Mouse (Mus musculus): ENCODE measurements at regions not wholly inside any gene's neighbourhood (a gene's known extent, or its start where the extent isn't known, plus 50 kb on each side); places are given as distances from the start of the nearest gene placed in this dataset.
"Not testable (repeated sequence)": the region's sequence is repeated elsewhere in the genome, so short reads cannot be mapped to it uniquely, and the experiment has no call there.

- no peak for ATAC-seq (ENCODE audit: poor library complexity, severe bottlenecking)
These were observed 159.6 kb downstream of the Adgrd1 start for GRCm38 (mm10) chr5:129256136-129256535.

- ATAC-seq (ENCODE audit: poor library complexity, severe bottlenecking) = no peak
These were observed 160.7 kb downstream of the Adgrd1 start for GRCm38 (mm10) chr5:129257206-129257605.

GRCm38 (mm10) chr5:129260689-129261088, 164.1 kb downstream of the Adgrd1 start:
- ATAC-seq (ENCODE audit: poor library complexity, severe bottlenecking) = no peak

- ATAC-seq (ENCODE audit: poor library complexity, severe bottlenecking) = no peak
These were observed 166.6 kb downstream of the Adgrd1 start for GRCm38 (mm10) chr5:129263118-129263517.

GRCm38 (mm10) chr5:129264363-129264762, 167.8 kb downstream of the Adgrd1 start:
- ATAC-seq (ENCODE audit: poor library complexity, severe bottlenecking) = no peak

DNA sequence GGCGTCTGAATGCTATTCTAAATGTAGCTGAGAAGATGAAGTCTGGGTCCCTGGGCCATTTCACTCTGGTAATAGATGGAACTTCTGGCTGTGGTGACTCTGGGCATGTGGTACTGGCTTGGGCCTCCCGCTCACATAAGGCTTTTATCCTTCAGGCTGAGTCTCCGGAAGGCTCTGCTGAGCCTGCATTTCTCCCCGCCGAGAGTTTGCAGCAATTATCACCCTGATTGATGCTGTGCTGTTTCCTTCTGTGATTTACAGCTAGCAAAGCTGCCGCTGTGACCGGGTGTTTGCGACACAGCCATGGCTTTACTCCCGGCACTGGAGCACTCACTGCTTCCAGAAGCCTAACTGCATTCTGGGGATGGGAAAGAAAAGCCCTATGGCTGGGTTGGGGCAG, 171.9 kb downstream of the Adgrd1 start:
- ATAC-seq (ENCODE audit: poor library complexity, severe bottlenecking) = no peak

DNA sequence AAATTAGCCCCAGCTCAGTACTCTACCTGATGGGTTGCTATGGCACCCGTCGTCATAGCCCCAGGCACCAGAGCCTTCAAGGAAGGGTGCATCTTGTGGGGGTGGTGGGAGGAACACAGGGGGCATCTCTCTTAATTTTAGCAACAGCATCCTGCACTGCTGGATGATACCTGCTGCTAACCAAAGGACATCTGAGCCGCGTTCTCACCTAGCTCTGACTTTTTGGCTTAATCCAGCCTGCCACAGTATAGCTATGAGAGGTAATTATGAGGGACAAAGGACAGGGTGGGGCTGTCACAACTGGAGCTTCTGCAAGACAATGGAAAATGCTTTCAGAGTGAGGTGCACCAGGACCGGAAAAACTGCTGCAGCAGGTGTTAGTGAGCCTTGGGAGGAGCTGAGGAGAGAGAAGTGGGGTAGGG, 173.5 kb downstream of the Adgrd1 start:
- ATAC-seq (ENCODE audit: poor library complexity, severe bottlenecking) = no peak

DNA sequence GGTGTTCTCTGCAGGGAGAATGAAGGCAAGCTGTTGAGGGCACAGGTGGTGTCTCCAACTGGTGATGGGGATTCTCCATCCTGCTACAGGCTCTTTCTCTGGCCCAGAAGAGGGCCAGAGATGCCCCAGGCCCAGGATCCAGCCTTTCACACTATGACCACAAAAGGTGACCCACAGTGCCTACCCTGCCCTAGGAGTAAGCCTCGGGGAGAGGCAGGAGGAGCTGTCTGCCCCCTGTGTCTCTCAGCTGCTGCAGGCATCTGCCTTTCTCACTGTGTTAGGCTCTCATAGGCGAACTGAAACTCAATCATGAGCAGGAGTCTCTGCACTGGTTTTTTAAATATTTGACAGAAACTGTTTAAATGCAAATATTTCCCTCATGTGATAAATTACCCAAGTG, 184.9 kb downstream of the Adgrd1 start:
- ATAC-seq (ENCODE audit: poor library complexity, severe bottlenecking) = no peak

DNA sequence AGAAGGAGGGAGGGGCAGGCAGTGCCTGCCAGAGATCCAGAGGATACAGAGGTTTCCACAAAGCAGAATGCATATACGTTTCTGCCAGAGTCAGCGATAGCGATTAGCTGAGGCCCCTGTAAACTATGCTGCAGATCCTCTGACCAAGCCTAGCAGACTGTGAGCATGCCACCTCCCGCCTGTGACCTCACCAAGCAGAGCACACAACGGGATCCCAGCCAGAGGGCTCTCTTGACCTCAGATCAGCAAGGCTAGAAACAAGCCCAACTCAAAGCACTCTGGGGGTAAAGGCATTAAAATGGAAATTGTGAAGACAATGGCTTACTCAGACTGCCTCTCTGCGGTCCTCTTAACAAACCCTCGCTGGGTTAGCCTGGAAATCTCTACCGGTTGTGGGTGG, 185.6 kb downstream of the Adgrd1 start:
- no peak for ATAC-seq (ENCODE audit: poor library complexity, severe bottlenecking)

GRCm38 (mm10) chr5:129282826-129283225, 186.3 kb downstream of the Adgrd1 start:
- ATAC-seq (ENCODE audit: poor library complexity, severe bottlenecking) = no peak

DNA sequence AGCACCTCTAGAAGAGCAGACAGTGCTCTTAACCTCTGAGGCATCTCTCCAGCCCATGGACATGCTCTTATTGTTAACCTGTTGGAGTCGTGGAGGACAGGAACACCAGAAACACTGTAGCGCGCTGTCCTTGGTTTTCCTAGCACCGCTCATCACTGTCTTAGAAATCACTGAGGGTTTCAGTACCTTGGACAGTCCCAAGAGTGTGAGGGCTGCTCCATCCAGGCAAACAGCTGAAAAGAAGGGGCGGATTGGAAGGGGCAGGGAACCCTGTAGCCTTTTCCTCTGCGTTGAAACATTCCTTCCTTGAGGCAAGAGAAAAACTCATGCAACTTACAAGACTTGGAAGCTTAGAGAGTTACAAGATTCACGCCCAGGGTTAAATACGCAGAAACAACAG, 190.9 kb downstream of the Adgrd1 start:
- ATAC-seq (ENCODE audit: poor library complexity, severe bottlenecking) = no peak

GRCm38 (mm10) chr5:129292821-129293220, 196.3 kb downstream of the Adgrd1 start:
- ATAC-seq (ENCODE audit: poor library complexity, severe bottlenecking) = not testable (repeated sequence)

DNA sequence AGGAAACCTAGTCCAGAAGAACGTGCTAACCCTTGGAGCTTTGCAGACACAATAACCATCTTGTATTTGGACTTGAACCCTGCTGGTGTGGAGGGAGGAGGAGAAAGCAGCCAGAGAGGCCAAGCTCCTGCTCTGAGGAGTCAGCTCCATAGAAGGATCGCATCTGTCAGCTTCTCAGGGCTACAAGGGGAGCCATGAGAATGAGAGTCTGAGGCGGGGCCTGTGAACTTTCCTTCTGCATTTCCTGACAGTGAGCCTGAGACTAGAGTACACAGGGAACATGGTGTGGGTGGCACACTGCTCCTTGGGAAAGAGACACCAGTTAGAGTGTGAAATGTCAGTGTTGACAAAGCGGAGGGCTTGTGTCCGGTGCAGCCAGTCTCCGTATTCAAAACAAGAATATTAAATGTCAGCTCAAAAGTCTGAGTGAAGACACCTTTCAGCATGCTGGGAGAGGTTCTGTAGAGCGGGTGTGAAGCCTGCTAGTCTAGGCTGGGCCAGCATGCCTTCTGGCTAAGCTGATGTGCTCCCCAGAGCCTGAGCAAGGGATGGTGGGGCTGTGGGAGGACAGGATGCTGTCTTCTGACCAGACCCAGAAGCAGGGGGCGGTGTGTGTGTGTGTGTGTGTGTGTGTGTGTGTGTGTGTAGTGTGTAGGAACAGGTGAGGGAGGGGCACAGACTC, 198.5 kb downstream of the Adgrd1 start:
- not testable (repeated sequence) for ATAC-seq (ENCODE audit: poor library complexity, severe bottlenecking)

- ATAC-seq (ENCODE audit: poor library complexity, severe bottlenecking) = no peak
These were observed 201.3 kb downstream of the Adgrd1 start for GRCm38 (mm10) chr5:129297657-129298349.

DNA sequence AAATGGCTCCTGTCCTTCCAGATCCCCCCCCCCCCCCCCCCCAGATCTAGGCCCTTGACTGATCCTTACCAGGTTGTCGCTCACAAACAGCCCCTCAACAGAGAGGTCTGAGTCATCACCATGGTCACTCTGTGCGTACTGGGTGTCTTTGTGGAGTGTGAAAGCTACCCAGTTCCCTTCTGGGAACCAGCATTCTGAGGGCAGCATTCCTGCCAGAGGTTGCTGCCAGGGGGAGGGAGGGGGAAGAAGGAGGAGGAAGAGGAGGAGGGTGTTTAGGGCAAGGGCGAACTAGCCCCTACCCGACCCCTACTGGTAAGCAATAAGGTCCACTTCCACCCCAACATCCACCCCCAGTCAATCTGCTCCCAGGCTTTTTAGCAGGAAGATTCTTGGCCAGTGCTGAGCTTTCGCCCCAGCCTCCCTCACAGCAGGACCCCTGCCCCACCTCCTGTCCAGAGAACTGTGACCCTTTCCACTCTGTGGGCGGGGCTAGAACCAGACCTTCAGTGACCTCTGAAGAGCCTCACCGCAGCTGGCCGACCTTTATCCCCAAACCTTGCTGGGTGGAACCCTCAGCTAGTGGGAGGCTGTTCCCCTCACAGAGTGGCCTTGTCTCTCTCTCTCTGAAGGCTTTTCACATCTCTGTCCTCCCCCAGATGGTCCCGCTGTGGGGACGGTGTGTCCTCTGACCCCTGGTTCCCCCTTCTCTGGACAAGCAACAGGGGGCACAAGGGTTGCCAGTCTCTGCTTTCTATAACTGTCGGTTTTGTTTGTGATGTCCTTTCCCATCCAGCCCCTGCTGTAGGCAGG, 202.2 kb upstream of the Sfswap start:
- no peak for ATAC-seq (ENCODE audit: poor library complexity, severe bottlenecking)

DNA sequence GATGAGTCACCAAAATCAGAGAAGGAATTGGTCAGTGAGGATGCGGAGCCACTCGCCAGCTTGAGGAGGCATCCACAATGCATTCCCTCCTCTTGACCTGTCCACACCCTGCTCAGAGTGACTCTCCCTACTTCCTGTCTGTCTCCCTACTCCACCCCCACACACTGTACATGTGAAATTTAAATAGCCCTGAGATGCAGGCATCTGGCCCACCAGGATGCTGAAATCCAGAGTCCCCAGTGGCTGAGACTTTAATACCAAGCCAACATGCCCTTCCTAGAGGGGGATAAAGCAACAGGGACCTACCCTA, 201.6 kb upstream of the Sfswap start:
- ATAC-seq (ENCODE audit: poor library complexity, severe bottlenecking) = no peak

- ATAC-seq (ENCODE audit: poor library complexity, severe bottlenecking) = no peak
These were observed 200.6 kb upstream of the Sfswap start for GRCm38 (mm10) chr5:129300423-129300822.

GRCm38 (mm10) chr5:129315626-129316025, 185.4 kb upstream of the Sfswap start:
- ATAC-seq (ENCODE audit: poor library complexity, severe bottlenecking) = no peak

DNA sequence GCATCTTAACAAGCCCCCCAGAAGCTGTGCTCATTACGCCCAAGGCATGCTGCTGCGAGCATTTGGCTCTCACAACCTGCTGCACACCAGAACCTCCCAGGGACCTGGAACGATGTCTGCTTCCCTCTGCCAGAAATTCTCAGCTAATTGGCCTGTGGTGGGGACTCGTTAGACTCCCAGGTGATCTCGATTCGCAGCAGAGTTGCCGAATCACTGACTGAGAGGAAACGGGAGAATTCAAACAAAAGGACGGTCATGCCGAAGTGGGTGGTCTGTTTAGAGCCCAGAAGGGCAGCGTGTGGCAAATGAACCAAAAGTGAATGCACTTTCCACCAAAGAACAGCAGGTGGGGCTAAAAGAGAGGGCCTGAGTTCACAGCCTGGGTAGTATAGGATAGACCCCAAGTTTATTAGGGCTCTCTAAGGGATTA, 169.9 kb upstream of the Sfswap start:
- no peak for ATAC-seq (ENCODE audit: poor library complexity, severe bottlenecking)

DNA sequence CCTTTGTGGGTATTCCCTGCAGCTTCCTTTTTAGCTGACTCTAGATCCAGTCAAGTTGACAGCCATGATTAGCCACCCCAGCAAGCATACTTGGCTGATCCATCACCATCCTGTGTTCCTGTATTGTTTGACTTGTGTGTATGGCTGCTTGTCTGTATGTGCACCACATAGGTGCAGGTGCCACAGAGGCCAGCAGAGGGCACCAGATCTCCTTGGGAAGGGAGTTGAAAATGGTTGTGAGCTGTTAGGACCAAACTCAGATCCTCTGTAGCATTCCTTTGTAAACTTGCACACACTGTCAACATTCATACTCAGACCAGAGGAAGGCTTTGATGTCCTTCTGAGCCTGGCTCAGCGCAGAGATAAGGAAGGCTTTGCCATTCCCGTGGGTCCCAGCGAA, 169.0 kb upstream of the Sfswap start:
- no peak for ATAC-seq (ENCODE audit: poor library complexity, severe bottlenecking)

- ATAC-seq (ENCODE audit: poor library complexity, severe bottlenecking) = no peak
These were observed 162.5 kb upstream of the Sfswap start for GRCm38 (mm10) chr5:129338511-129338910.

DNA sequence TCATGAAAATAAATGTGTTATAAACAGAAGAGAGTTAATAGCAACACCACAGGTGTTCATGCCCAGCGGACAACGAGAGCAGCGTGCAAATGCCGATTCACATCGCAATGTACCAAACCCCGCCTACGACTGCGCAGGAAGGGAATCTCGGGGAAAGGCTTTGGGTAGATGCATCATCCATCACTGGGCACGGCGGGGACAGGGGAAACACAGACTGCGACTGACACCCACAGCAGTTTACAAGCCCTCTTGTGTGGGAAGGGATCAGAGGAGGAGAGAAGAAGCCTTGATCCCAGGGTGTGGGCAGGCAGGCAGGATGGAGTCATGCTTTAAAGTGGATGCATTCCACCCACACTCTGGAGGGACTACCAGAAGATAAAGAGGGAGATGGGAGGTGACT, 157.0 kb upstream of the Sfswap start:
- no peak for ATAC-seq (ENCODE audit: poor library complexity, severe bottlenecking)

All from megakaryocyte, adult 5-6 weeks (primary cell).